Mouse (Mus musculus) liver, embryonic 13.5 days (tissue): ENCODE data around the gene Prokr2. TPM values are rescaled to one million over a fixed set of nuclear protein-coding genes. Genes with fewer than 3 reads are reported as not detected.
A peak's percentile ranks its signal among the peaks of the same experiment; 100 is the strongest.
"Not testable (repeated sequence)": the region's sequence is repeated elsewhere in the genome, so short reads cannot be mapped to it uniquely, and the experiment has no call there.

Experiments used
- ATAC-seq: fragments of 200-750 bp; cut with Nextera tagmentation; 2 replicates; pipeline ENCODE4 v1.8.0; 2017; ENCODE audit warnings: low read depth, mild to moderate bottlenecking, moderate number of reproducible peaks, moderate library complexity
- DNase-seq: peaks from one replicate; pipeline ENCODE4 v3.0.0; 2022
- H3K27ac ChIP-seq: fragments of 300-500 bp; sonication (generic); 2 replicates; pipeline ENCODE4 v1.5.1; 2015; ENCODE audit warnings: moderate library complexity, mild to moderate bottlenecking, inconsistent platforms
- H3K27me3 ChIP-seq: fragments of 300-500 bp; sonication (generic); 2 replicates; pipeline ENCODE4 v1.6.1; 2015; ENCODE audit warnings: mild to moderate bottlenecking, inconsistent platforms
- H3K36me3 ChIP-seq: fragments of 300-500 bp; sonication (generic); 2 replicates; pipeline ENCODE4 v1.6.1; 2015; ENCODE audit warnings: mild to moderate bottlenecking, inconsistent platforms
- H3K4me1 ChIP-seq: fragments of 300-500 bp; sonication (generic); replicated peaks from 2 replicates; pipeline ENCODE4 v1.6.1; 2015; ENCODE audit warnings: inconsistent platforms
- H3K4me2 ChIP-seq: fragments of 300-500 bp; sonication (generic); 2 replicates; pipeline ENCODE4 v1.6.1; 2015; ENCODE audit warnings: inconsistent platforms, mild to moderate bottlenecking, moderate library complexity
- H3K4me3 ChIP-seq: fragments of 300-500 bp; sonication (generic); replicated peaks from 2 replicates; pipeline ENCODE4 v1.5.1; 2015; ENCODE audit warnings: mild to moderate bottlenecking, inconsistent platforms
- H3K9ac ChIP-seq: fragments of 300-500 bp; sonication (generic); 2 replicates; pipeline ENCODE4 v1.6.1; 2015; ENCODE audit warnings: mild to moderate bottlenecking, inconsistent platforms
- H3K9me3 ChIP-seq: fragments of 300-500 bp; sonication (generic); replicated peaks from 2 replicates; pipeline ENCODE4 v1.6.1; 2016; ENCODE audit warnings: inconsistent platforms
- WGBS: fragments of 180-500 bp; shearing (Covaris S2); methylation state at CpG from one replicate; pipeline ENCODE4 v1.1.7; 2015; ENCODE audit not compliant: insufficient replicate concordance; 5-methylcytosine and 5-hydroxymethylcytosine counted together
- polyA plus RNA-seq: library from polyadenylated mRNA; unstranded; fragments of >200 nt; fragmentation: Nextera tagmentation; extraction: Ambion mirVana; gene quantifications from 2 replicates; pipeline ENCODE4 v1.2.1, GENCODE M21; 2015

The Prokr2 gene
- polyA plus RNA-seq, 1 experiment from 2014 or later: 0.20 TPM

- Histone ChIP-seq H3K27ac (no peak overlapping the region), H3K9me3 (no peaks in the 10 kb centered on the region), H3K9ac (no peak overlapping the region), H3K36me3 (peaks cover 47% of the 10 kb centered on the region), H3K4me3 (no peak overlapping the region), H3K27me3 (no peaks in the 10 kb centered on the region), H3K4me1 (peaks cover 16% of the 10 kb centered on the region), H3K4me2 (no peak overlapping the region)
- no peak for DNase-seq
- ATAC-seq: no peak
- 28% methylated on average over 4 of the region's 4 CpGs for WGBS
Measured at GRCm38 (mm10) chr2:132305988-132306387, 79.3 kb downstream of the Prokr2 start.

DNA sequence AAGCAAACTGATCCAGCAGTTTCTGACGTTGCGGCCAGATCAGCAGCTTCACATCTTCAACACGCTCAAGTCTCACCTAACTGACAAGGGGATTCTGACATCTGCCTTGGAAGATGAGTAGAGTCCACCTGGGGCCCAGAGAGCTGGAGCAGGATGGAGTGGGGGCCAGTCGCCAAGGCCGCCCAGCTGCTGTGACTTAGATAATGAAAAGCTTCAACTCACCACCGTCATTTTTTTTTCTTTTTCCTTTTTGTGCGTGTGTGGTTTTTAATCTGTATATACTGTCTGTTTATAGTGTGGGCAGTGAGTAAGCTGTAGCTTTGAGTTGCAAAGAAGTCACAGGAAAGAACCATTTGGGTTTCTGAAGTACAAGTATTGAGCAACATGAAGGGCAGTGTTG is 80.1 kb downstream of the Prokr2 start:
- DNase-seq (no peak), ATAC-seq (peak; percentile 59)
- Histone ChIP-seq H3K4me1 (peaks cover 16% of the 10 kb centered on the region), H3K4me3 (no peak overlapping the region), H3K4me2 (no peak overlapping the region), H3K9ac (no peak overlapping the region), H3K9me3 (no peaks in the 10 kb centered on the region), H3K27me3 (no peaks in the 10 kb centered on the region), H3K27ac (no peak overlapping the region), H3K36me3 (peaks cover 52% of the 10 kb centered on the region)
- 29% methylated on average over 7 of the region's 7 CpGs for WGBS

- Histone ChIP-seq H3K36me3 (peaks cover 66% of the 10 kb centered on the region), H3K4me2 (no peak overlapping the region), H3K9me3 (no peaks in the 10 kb centered on the region), H3K4me3 (no peak overlapping the region), H3K9ac (no peak overlapping the region), H3K4me1 (peaks cover 15% of the 10 kb centered on the region), H3K27ac (no peak overlapping the region), H3K27me3 (no peaks in the 10 kb centered on the region)
- ATAC-seq (no peak), DNase-seq (no peak)
- WGBS: 84% methylated on average over 4 of the region's 4 CpGs
Measured at GRCm38 (mm10) chr2:132301436-132301835, 83.8 kb downstream of the Prokr2 start.

DNA sequence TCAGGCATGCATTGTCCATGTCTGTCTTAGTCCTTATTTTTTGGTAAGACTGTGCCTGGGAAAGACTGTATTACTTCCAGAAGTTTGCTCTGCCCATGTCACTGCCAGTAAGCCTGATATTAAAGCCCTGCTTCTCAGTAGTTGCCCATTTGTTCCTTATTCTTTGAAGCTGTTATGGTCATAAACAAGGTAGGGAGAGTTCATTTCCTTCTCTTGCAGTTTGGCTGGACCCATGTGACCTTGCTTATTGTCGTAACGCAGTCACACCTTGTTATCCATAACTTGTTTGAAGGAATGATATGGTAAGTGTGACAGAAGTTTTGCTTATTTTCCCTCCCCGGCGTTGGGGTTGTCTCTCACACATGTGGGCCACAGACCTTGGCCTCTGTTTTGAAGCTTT is 87.0 kb downstream of the Prokr2 start:
- H3K36me3 ChIP-seq: peaks cover 77% of the 10 kb centered on the region
- H3K27me3 ChIP-seq: no peaks in the 10 kb centered on the region
- WGBS: 93% methylated on average over 4 of the region's 4 CpGs

DNA sequence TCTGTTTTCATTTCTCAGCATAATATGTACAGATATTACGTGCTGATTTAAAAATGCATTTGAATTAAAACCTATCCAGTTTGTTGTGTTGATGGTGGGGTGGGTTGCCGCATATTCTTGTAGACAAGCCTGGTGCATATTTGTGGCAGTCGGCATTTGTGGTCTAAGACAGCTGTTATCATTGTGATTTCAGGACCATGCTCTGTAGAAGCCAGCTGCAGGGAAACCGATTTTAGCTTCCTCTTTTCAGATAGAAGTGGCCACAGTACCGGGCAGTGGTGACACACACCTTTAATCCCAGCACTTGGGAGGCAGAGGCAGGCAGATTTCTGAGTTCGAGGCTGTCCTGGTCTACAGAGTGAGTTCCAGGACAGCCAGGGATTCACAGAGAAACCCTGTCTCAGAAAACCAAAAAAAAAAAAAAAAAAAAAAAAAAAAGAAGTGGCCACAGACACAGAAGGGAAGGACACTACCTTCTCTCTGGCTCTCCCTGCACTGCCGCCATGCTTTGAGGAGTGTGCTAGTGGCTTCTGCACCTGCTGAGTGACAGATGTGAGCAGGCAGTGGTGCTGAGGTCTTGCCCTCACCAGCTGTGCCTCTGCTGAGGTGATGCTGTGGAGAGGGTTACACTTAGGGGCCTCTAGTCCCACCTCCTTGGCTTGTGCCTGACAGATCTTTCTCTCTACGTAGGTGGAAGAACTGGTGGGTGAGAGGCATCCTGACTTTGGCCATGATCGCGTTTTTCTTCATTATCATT is 91.4 kb downstream of the Prokr2 start:
- Histone ChIP-seq H3K4me1 (peaks cover 30% of the 10 kb centered on the region), H3K9me3 (no peaks in the 10 kb centered on the region), H3K36me3 (peaks cover 46% of the 10 kb centered on the region), H3K27me3 (no peaks in the 10 kb centered on the region), H3K4me2 (no peak overlapping the region), H3K4me3 (no peak overlapping the region), H3K9ac (no peak overlapping the region), H3K27ac (no peak overlapping the region)
- DNase-seq (no peak), ATAC-seq (no peak)
- 51% methylated on average over 10 of the region's 10 CpGs for WGBS

More for the DNA sequence above, 87.0 kb downstream of the Prokr2 start:
- Histone ChIP-seq H3K9me3 (no peaks in the 10 kb centered on the region), H3K4me2 (no peak overlapping the region), H3K4me1 (peaks cover 3% of the 10 kb centered on the region; the same call in 1 of the 2 replicates), H3K27ac (no peak overlapping the region), H3K9ac (no peak overlapping the region), H3K4me3 (no peak overlapping the region)
- DNase-seq (no peak), ATAC-seq (no peak)

- Histone ChIP-seq H3K4me1 (peaks cover 30% of the 10 kb centered on the region), H3K4me3 (no peak overlapping the region), H3K9me3 (no peaks in the 10 kb centered on the region), H3K27me3 (no peaks in the 10 kb centered on the region), H3K4me2 (no peak overlapping the region), H3K9ac (no peak overlapping the region), H3K36me3 (peaks cover 32% of the 10 kb centered on the region), H3K27ac (no peak overlapping the region)
- DNase-seq (no peak), ATAC-seq (no peak)
- WGBS: 23% methylated on average over 4 of the region's 4 CpGs
Measured at GRCm38 (mm10) chr2:132292083-132292482, 93.2 kb downstream of the Prokr2 start.

DNA sequence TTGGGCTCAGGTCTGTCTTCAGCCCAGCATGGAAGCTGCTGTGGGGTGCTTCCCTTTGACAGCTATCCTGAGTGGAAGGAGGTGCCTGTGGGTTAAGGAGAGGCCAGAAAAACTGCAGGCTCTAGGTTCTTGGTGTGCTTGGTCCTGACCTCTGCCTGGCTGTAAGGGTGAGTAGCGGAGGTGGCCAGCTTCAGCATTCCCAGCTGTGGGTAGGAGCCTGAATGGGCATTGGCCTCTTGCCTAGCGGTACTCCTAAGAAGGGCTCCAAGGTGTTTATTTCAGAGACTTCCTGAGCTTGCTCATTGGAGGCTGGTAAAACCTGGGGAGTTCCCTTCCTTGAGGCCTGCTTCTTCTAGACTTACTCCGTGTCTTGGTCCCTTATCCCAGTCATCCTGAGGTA is 94.0 kb downstream of the Prokr2 start:
- no peak overlapping the region for H3K4me3 ChIP-seq
- WGBS: 73% methylated on average over 3 of the region's 3 CpGs
- H3K27me3 ChIP-seq: no peaks in the 10 kb centered on the region
- H3K9me3 ChIP-seq: no peaks in the 10 kb centered on the region
- no peak overlapping the region for H3K9ac ChIP-seq
- peaks cover 31% of the 10 kb centered on the region for H3K36me3 ChIP-seq
- H3K4me2 ChIP-seq: no peak overlapping the region
- no peak for ATAC-seq
- DNase-seq: no peak
- no peak overlapping the region for H3K27ac ChIP-seq
- H3K4me1 ChIP-seq: peaks cover 30% of the 10 kb centered on the region

GRCm38 (mm10) chr2:132290808-132291207 is 94.4 kb downstream of the Prokr2 start:
- WGBS: 70% methylated on average over 6 of the region's 6 CpGs
- Histone ChIP-seq H3K4me1 (peaks cover 30% of the 10 kb centered on the region), H3K27me3 (no peaks in the 10 kb centered on the region), H3K27ac (no peak overlapping the region), H3K4me2 (no peak overlapping the region), H3K4me3 (no peak overlapping the region), H3K36me3 (peaks cover 26% of the 10 kb centered on the region), H3K9ac (no peak overlapping the region), H3K9me3 (no peaks in the 10 kb centered on the region)
- no peak for ATAC-seq
- no peak for DNase-seq

- Histone ChIP-seq H3K36me3 (peaks cover 14% of the 10 kb centered on the region), H3K4me1 (peaks cover 45% of the 10 kb centered on the region)
- not testable (repeated sequence) for H3K27me3 ChIP-seq, H3K27ac ChIP-seq, DNase-seq, H3K4me2 ChIP-seq, H3K4me3 ChIP-seq, ATAC-seq, H3K9ac ChIP-seq, H3K9me3 ChIP-seq
- WGBS: 10% methylated on average over 5 of the region's 7 CpGs
Measured at GRCm38 (mm10) chr2:132289213-132289612, 96.0 kb downstream of the Prokr2 start.

Other genes with a start within 250 kb of the Prokr2 start
- gene Slc23a2, start 240.3 kb downstream of the Prokr2 start, polyA plus RNA-seq: 2.8 and 3.1 TPM in 2 replicates
- 17.5 and 21.7 TPM in 2 replicates for gene Tmem230, start 137.6 kb downstream of the Prokr2 start, polyA plus RNA-seq
- gene Pcna, start 132.1 kb downstream of the Prokr2 start, polyA plus RNA-seq: 369 and 404 TPM in 2 replicates
- 10.2 and 13.3 TPM in 2 replicates for gene Cds2, start 122.3 kb downstream of the Prokr2 start, polyA plus RNA-seq
- 64.5 and 67.6 TPM in 2 replicates for gene Gpcpd1, start 202.3 kb upstream of the Prokr2 start, polyA plus RNA-seq